Mouse (Mus musculus): ENCODE results near the gene BC051019.

BC051019 gene

DNA sequence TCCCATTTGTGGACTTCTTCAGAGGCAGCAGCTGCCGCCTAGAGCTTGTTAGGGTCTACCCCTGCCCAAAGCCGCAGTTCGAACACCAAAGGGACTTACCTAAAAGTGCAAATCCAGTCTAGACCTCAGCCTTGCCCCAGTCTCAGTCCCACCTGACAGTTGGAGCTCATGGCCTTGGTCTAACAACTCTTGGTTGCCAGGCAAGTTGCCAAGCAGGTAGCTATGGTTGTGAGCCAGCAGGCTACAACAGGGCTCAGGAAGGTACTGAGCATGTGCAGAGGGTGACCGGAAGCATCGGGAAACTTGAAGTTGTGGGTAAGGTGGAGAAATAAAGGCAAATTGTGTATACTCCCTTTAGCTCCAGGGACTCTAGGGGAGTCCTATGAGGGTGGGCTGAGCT lies at the start of gene BC051019:
BC051019 (minus strand) TSS at position 154 of the 400 bp plus-strand sequence.
- POLR2A ChIA-PET, result interaction anchor here in 3 of 4 experiments (0.6 to 2.0 kb wide), 15 partner anchors 8 to 338 kb away, joined by 3 to 7 read pairs (median 3); partner anchors contain the start of genes Akip1 (in 2 of the 3), Rpl27a (in 2 of the 3), St5 (in 2 of the 3) and Ascl3 (in 1 of the 3)
- CTCF ChIA-PET, result interaction anchor here in 3 of 4 experiments (0.7 to 1.6 kb wide), 3 partner anchors 21 to 169 kb away, joined by 3 to 5 read pairs (median 4); no protein-coding TSS in a partner anchor

DNA sequence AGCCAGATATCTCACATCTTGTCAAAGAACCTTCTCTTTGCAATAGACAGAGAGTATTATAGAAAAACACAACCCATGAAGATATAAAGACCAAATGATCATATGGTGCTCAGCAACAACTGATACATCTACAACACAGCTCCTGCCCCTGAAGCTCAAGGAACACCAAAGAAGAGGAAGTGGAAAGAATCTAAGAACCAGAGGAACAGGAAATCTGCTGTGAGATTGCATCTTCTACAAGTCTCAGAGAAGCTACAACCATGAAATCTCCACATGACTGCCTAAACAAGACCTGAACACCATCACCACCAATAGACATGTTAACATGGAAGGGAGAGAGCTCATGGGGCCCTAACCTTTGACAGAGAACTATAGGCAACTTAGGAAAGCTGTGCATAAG lies 48.6 kb upstream of the BC051019 start:
- POLR2A ChIA-PET, result interaction anchor here in 1 of 4 experiments (0.8 kb wide), 1 partner anchor 17 kb away, joined by 4 read pairs; no protein-coding TSS in a partner anchor
- CTCF ChIA-PET, result interaction anchor here in 1 of 4 experiments (0.7 kb wide), 1 partner anchor 14 kb away, joined by 3 read pairs; no protein-coding TSS in a partner anchor

DNA sequence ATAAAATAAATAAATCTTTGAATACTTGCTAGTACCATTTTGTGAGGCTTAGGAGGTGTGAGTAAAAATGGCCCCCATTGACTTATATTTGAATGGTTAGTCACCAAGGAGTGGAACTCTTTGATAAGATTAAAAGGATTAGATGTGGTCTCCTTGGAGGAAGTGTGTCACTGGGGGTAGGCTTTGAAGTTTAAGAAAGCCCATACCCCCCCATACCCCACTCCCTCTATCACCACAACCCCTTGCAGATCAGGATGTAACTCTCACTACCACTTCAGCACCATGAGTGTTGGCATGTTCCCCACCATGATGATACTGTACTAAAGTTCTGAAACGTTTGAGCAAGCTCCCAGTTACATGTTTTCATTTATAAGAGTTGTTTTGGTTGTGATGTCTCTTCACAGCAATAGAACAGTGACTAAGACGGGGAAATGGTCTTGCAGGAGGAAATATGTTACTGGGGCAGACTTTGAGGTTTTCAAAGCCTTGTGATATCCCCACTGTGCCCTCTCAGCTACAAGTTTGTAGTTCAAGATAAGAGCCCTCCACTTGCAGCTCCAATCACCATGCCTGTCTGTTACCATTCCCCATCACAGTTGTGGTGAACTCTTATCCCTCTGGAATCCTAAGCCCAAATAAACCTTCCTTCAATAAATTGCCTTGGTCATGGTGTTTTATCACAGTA lies 45.2 kb upstream of the BC051019 start:
- POLR2A ChIA-PET, result interaction anchor here in 1 of 4 experiments (1.0 kb wide), 1 partner anchor 20 kb away, joined by 3 read pairs; no protein-coding TSS in a partner anchor

DNA sequence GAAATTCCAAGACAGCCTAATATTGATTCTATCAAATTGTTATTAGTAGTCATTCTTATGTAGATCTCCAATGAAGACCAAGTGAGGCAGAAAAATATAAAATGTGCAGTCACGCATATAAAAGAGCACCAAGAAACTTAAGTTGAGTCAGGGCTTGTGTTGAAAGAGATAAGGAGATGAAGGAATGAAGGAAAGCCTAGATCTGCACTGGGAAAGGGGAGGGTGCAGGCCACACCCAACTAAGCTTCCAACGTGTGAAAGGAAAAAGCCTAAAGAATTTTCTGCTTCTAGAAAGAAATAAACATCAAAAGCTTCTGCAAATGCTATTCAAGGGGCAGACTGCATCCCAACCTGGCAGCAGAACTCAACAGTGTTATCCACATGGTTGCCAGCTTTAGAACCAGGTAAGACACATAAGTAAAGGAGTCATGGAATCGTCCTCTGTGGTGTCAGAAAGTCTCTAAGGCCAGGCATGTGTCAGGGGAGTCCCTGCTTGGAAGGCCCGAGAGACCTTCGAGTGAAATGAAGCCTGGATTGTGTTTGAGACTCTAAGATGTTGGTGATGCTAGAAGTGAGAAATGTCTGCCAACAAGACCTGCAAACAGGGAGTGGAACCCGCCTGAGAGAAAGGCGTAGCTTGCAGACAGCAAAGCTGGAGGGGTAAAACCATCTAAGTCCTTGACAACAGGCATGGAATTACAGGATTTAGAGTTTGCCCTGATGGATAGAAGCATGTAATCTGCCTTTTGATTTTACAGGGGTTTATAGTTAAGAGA lies 44.1 kb upstream of the BC051019 start:
- CTCF ChIA-PET, result interaction anchor here in 2 of 4 experiments (0.8 to 1.0 kb wide), 3 partner anchors 18 to 125 kb away, joined by 3 read pairs; no protein-coding TSS in a partner anchor
- POLR2A ChIA-PET, result interaction anchor here in 1 of 4 experiments (0.5 to 1.8 kb wide), 4 partner anchors 16 to 754 kb away, joined by 3 to 5 read pairs (median 4); partner anchors contain the start of gene Tmem9b

More for the DNA sequence above, 45.2 kb upstream of the BC051019 start:
- CTCF ChIA-PET, result interaction anchor here in 1 of 4 experiments (0.8 kb wide), 1 partner anchor 17 kb away, joined by 3 read pairs; no protein-coding TSS in a partner anchor

DNA sequence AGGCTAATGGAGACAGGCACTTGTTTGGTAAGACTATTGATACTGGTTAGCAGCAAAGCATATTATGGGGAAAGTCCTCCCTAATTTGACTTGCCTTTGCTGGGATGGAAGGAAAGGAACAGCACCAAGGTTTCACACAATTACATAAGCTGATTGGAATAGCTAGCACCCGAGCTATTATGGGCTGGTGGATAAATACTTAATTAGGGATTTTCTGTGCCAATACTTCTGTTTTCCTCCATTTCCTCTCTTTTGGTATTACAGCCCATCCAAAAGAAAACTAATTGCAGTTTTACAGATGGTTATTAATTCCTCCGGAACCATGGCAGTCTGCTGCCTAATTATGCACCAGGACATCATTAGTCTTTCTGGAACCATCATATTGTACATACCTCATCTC lies 40.4 kb upstream of the BC051019 start:
- CTCF ChIA-PET, result no interaction called here

DNA sequence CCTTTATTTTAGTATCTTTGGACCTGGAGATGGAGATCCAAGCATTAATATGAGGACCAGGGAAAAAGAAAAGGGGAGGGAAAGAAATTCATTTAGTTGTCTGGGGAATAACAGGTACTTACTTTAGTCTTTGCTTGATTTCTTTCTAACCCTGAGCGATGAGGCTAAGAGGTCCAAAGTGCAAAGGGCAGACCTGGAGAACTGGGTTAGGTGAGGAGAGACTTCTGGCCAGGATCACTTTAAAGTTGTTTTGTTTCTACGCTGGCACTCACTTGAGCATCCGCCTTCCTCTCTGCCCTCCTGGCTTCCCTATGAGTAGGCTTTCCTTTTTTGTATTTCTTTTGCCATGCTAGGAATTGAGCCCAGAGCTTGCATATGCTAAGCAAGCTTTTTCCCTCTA lies 32.6 kb upstream of the BC051019 start:
- CTCF ChIA-PET, result no interaction called here

More for the DNA sequence above, 40.4 kb upstream of the BC051019 start:
- POLR2A ChIA-PET, result interaction anchor here in 1 of 4 experiments (1.1 kb wide), 1 partner anchor 13 kb away, joined by 5 read pairs; no protein-coding TSS in a partner anchor

DNA sequence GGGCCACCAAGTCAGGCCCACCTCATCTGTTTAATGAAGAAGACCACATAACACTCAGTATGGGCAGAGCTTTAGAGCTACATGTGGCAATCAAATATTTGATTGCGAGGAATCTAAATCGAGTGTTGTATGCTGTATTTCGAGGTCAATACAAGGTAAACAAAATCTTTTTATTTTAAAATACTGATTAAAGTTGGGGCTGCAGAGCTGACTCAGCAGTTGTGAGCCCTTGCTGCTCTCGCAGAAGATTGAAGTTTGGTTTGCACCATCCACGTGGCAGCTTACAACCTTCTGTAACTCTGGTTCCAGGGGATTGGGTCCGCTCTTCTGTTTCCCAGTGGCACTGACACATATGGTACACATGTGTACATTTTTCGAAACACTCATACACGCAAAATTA lies 30.4 kb upstream of the BC051019 start:
- ChIA-PET CTCF (no interaction called here), POLR2A (no interaction called here)

More for the DNA sequence above, 32.6 kb upstream of the BC051019 start:
- POLR2A ChIA-PET, result interaction anchor here in 1 of 4 experiments (0.6 kb wide), 1 partner anchor 126 kb away, joined by 3 read pairs; no protein-coding TSS in a partner anchor

DNA sequence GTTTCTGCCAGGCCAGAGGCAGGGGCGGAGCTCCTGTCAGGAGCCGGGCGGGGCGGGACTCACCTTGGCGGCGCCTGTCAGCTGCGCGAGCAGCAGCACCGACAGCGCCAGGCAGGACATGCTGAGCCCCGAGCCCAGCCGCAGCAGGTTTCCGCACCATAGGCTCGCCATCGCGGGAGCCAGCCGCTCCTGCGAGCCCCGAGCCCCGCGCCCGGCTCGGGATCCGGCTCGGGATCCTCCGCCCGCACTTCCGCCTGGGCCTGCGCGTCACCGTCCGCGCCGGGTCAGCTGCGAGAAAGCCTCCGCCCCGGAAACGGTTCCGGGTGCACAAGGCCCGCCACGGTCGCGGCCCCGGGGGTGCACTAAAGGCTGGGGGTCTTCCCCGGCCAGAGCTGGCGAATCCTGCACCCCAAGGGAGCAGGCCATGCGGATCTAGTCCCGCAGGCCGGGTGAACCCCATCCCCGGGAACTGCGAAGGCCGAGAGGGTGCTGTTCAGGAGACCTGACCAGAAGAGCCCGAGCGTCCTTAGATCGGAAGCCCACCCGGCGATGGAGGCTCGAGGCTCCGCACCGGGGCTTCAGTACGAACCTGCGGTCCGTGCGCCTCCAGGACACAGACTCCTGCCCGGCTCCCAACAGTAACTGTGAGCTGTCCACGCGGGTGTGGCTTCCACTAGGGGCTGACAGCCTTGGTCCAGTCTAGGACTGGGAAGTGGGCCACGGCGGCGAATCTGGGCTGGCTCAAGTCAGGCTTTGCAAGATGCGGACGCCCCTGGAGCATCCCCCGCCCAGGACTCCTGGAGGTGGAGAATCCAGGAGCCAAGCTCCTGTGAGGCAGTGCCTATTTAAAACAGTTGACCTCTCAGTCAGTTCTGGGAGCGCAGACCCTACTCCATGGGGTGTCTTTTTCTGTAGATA lies 28.6 kb upstream of the BC051019 start, which contains the start of gene Tmem9b:
Tmem9b (minus strand) TSS at position 868 of the 918 bp plus-strand sequence.
- CTCF ChIA-PET, result interaction anchor here (0.5 to 1.4 kb wide), 7 partner anchors 13 to 140 kb away, joined by 3 to 10 read pairs (median 3); no protein-coding TSS in a partner anchor
- POLR2A ChIA-PET, result interaction anchor here in 3 of 4 experiments (0.5 to 2.2 kb wide), 40 partner anchors 10 to 1392 kb away, joined by 3 to 18 read pairs (median 3); partner anchors contain the start of genes Akip1 (in 2 of the 3), Nrip3 (in 2 of the 3), Rpl27a (in 2 of the 3) and St5 (in 2 of the 3)

DNA sequence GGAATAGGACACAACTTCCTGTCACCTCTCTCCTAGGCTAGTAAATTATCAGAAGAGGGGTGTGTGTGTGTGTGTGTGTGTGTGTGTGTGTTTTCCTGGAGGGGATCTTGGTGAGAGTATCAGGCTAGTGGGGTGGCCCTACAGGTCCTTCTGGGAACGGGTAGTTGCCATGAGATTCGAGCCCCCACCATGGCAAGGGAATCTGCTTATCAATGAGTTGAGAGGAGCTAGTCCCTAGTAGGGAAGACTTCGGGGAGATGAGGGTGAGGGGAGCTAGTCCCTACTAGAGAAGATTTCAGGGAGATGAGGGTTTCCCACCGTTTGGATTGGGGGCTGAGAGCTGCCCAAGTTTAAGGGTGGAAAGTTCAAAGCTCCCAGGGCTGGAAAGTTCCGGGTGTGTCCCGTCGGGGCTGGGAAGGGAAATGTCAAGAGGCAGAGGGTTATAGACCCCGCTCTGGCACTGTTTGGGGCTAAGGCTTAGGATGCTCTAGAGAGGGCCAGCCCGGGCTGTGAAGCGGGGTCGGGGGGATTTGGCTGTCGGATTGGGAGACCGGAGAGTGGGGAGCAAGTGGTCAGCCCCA lies 27.9 kb upstream of the BC051019 start:
- ChIA-PET POLR2A (interaction anchor here in 3 of 4 experiments (0.5 to 2.2 kb wide), 36 partner anchors 10 to 310 kb away, joined by 3 to 18 read pairs (median 3); partner anchors contain the start of genes Akip1 (in 2 of the 3), Nrip3 (in 2 of the 3), Rpl27a (in 2 of the 3) and St5 (in 2 of the 3)), CTCF (interaction anchor here in 3 of 4 experiments (0.5 to 1.4 kb wide), 5 partner anchors 14 to 137 kb away, joined by 3 to 10 read pairs (median 3); no protein-coding TSS in a partner anchor)

DNA sequence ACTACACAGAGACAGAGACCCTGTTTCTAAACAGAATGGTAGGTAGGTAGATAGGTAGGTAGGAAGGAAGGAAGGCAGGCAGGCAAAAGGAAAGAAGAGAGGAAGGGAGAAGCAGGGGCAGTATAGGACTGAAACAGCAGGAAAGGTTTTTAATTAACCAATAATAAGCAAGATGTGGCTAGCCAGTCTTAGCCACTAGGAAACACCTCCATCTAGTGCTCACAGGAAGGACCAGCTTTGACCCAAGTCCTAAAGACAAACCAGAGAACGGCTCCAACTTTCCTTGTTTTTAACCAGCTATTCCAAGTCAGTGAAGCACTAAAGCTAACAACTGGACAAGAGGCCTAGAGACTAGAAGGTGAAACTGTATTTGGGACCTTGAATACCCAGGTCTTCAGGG lies 24.1 kb upstream of the BC051019 start:
- POLR2A ChIA-PET, result interaction anchor here in 2 of 4 experiments (0.6 to 2.5 kb wide), 8 partner anchors 14 to 238 kb away, joined by 3 to 12 read pairs (median 3); no protein-coding TSS in a partner anchor
- CTCF ChIA-PET, result interaction anchor here in 1 of 4 experiments (0.6 kb wide), 1 partner anchor 15 kb away, joined by 12 read pairs; no protein-coding TSS in a partner anchor

DNA sequence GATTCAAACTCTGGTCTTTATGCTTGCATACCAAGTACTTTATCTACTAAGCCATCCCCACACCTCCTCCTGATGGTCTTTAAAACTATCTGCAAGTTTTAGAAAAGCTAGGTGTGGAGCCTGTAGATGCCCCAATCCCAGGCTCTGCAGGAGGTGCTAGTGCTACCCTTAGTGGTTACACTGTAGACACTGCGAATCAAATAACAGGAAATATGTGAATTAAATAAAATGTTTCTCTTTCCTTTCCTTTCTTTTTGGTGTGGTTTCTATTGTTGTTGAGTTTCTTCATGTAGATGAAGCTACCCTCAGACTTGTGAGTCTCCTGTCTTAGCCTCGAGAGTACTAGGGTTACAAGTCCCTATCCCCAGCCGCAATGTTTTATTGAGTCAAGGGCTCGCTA lies 18.1 kb upstream of the BC051019 start:
- ChIA-PET POLR2A (interaction anchor here in 1 of 4 experiments (1.0 to 1.3 kb wide), 2 partner anchors 8 to 38 kb away, joined by 3 read pairs; partner anchors contain the start of genes Akip1 and St5), CTCF (no interaction called here)

DNA sequence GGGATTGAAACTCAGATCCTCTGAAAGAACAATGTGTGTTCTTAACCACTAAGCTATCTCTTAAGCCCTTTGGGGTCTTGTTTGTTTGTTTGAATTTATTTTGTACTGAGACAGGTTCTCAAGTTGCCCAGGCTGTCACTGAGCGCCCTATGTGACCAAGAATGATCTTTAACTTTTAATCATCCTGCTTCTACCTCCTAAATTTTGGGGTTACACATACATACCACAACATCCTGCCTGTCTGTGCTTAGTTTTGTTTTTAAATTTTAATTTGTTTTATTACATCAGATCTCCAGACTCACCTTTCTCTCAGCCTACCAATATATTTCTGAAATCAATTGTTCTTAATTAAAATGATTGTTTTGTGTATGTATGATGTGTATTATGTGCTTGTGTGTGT lies 17.4 kb upstream of the BC051019 start:
- ChIA-PET POLR2A (interaction anchor here in 1 of 4 experiments (1.3 kb wide), 1 partner anchor 37 kb away, joined by 3 read pairs; the partner anchor contains the start of genes Akip1 and St5), CTCF (no interaction called here)

DNA sequence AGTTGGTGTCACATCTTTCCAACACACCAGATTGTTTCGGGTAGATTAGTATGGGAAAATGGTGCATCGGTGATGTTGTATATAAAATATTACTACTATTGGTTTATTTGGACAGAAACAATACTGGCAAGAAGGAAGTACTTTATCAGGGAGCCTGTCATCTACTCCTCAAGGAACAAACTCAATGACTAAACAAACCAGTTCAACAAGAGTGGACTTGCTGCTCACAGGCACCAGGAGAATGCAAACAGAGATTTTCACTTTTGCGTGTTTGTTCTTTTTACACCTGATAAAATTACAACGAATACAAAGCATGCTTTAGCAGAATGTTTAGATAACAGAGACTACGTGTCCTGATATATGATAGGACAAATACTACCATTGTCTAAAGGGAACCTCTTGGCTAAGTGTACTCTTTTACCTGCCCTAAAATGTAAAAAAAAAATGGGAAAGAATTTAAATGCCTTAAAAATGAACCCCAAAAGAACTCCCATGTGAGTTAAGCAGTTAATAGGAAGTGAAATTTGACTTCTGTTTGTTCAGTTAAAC lies 16.2 kb upstream of the BC051019 start:
- POLR2A ChIA-PET, result no interaction called here
- CTCF ChIA-PET, result no interaction called here

DNA sequence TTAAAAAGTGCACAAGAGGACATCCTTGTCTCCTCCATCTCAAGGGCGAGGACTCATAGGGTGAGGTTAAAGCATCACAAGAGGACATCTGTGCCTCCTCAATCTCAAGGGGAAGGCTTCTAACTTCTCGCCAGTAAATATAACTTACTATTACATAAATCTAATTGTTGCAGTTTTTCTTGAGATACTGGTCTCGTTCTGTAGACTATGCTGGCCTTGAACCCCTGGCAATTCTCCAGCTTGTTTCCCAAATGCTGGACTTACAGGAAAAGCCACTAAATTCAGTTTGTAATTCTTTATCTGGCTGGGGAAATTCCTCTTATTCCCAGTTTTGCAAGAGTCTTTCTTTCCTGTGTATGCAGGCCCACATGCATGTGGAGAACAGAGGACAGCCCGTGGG lies 11.2 kb upstream of the BC051019 start:
- POLR2A ChIA-PET, result no interaction called here
- CTCF ChIA-PET, result no interaction called here

DNA sequence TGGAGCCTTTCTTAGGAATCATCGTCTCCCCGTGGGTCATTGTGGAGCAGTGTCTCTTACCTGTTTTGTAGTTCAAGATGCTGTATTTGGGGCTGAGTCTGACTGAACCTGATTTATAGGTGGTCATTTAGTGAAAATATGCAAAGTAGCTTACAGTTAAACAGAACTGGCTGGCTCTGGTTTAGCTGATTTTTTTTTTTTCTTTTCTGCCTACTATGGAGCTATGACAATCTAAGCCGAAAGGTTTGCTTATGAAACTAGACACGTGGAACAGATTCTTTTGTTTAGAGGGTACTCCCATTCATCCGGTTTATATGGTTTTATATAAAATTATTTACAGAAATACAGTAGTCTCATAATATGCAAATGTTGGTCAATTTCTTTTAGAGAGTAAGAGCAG lies 8.0 kb upstream of the BC051019 start, which contains the start of gene Ascl3:
Ascl3 (minus strand) TSS at position 101 of the 400 bp plus-strand sequence.
- CTCF ChIA-PET, result no interaction called here

DNA sequence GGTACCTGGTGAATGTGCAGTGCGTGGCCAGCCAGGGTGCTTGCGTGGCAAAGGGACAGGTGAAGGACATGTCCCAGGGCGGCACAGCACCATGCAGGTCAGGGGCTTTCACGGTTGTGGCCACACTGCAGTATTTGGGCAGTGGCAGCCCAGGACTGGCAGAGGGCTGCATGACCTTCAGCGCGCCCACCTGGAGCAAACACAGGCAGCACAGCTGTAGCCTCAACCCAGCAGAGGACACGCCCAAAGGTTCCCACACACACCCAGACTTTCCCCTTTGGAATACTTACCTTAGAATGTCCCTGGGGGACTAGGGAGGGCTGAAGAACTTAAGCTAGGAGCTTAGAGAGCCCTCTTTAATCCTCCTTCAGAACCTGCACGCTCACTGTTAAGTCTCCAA lies 536 bp downstream of the BC051019 start:
- ChIA-PET CTCF (interaction anchor here in 1 of 4 experiments (1.6 kb wide), 1 partner anchor 169 kb away, joined by 5 read pairs; no protein-coding TSS in a partner anchor), POLR2A (interaction anchor here in 2 of 4 experiments (0.8 to 2.0 kb wide), 11 partner anchors 8 to 204 kb away, joined by 3 to 7 read pairs (median 3); partner anchors contain the start of genes Akip1 (in 1 of the 2), Ascl3 (in 1 of the 2), Nrip3 (in 1 of the 2) and Rpl27a (in 1 of the 2))

More for the DNA sequence above, 8.0 kb upstream of the BC051019 start, which contains the start of gene Ascl3:
- POLR2A ChIA-PET, result interaction anchor here in 2 of 4 experiments (0.6 to 0.9 kb wide), 5 partner anchors 8 to 206 kb away, joined by 3 to 4 read pairs (median 3); partner anchors contain the start of genes BC051019 (in 1 of the 2) and Tmem9b (in 1 of the 2)
